Mouse (Mus musculus): Measurements from ENCODE around the gene Il10. TPM values are rescaled to one million over a fixed set of nuclear protein-coding genes. Genes with fewer than 3 reads are reported as not detected.
A peak's percentile ranks its signal among the peaks of the same experiment; 100 is the strongest.

Il10 gene
- 10 to 100 TPM; 10.6 to 13.8 TPM for polyA plus RNA-seq (2017; shearing (Covaris generic))

GRCm38 (mm10) chr1:131019492-131020098, at the start of gene Il10:
Gene Il10, plus strand, starts transcription at chr1:131019845.
- ATAC-seq = no peak

GRCm38 (mm10) chr1:130979455-130979854, 40.2 kb upstream of the Il10 start:
- ATAC-seq = no peak

- no peak for ATAC-seq
These were observed 35.2 kb upstream of the Il10 start for GRCm38 (mm10) chr1:130984441-130984840.

- ATAC-seq = no peak
These were observed 32.6 kb upstream of the Il10 start for GRCm38 (mm10) chr1:130987001-130987400.

- ATAC-seq = peak; percentile 35
These were observed 32.2 kb upstream of the Il10 start for GRCm38 (mm10) chr1:130987418-130987817.

- ATAC-seq = no peak
These were observed 30.3 kb upstream of the Il10 start for GRCm38 (mm10) chr1:130989331-130989730.

GRCm38 (mm10) chr1:130990448-130990847, 29.2 kb upstream of the Il10 start:
- ATAC-seq = no peak

GRCm38 (mm10) chr1:130993574-130994154, 26.0 kb upstream of the Il10 start:
- ATAC-seq = peak; percentile 92

- no peak for ATAC-seq
These were observed 24.1 kb upstream of the Il10 start for GRCm38 (mm10) chr1:130995515-130995914.

- no peak for ATAC-seq
These were observed 23.3 kb upstream of the Il10 start for GRCm38 (mm10) chr1:130996356-130996755.

- no peak for ATAC-seq
These were observed 22.2 kb upstream of the Il10 start for GRCm38 (mm10) chr1:130997441-130997840.

- no peak for ATAC-seq
These were observed 21.3 kb upstream of the Il10 start for GRCm38 (mm10) chr1:130998321-130998720.

GRCm38 (mm10) chr1:130999708-131000107, 19.9 kb upstream of the Il10 start:
- peak; percentile 54 for ATAC-seq

- ATAC-seq = no peak
These were observed 19.3 kb upstream of the Il10 start for GRCm38 (mm10) chr1:131000296-131000695.

GRCm38 (mm10) chr1:131002561-131002960, 17.1 kb upstream of the Il10 start:
- ATAC-seq = no peak

- ATAC-seq = peak; percentile 63
These were observed 16.4 kb upstream of the Il10 start for GRCm38 (mm10) chr1:131003037-131003922.

- no peak for ATAC-seq
These were observed 13.6 kb upstream of the Il10 start for GRCm38 (mm10) chr1:131006069-131006468.

GRCm38 (mm10) chr1:131010201-131011153, 9.2 kb upstream of the Il10 start:
- ATAC-seq = peak; percentile 94

GRCm38 (mm10) chr1:131012494-131012893, 7.2 kb upstream of the Il10 start:
- no peak for ATAC-seq

GRCm38 (mm10) chr1:131013926-131014325, 5.7 kb upstream of the Il10 start:
- ATAC-seq = no peak

GRCm38 (mm10) chr1:131015281-131015680, 4.4 kb upstream of the Il10 start:
- no peak for ATAC-seq

- no peak for ATAC-seq
These were observed 3.8 kb upstream of the Il10 start for GRCm38 (mm10) chr1:131015879-131016278.
